In genomic region chr11:36009281-36010208, GRCm38 (mm10) we compare ENCODE assay signal across 7 mouse cellular contexts. TPM values are rescaled to one million over a fixed set of nuclear protein-coding genes. Genes with fewer than 3 reads are reported as not detected.
DNase-seq lines count a peak whose midpoint lies in the region; ATAC-seq and TF ChIP-seq lines count a peak whose summit lies in the region.

No protein-coding gene starts in this region.

- 37% methylated on average over 11 of the region's 11 CpGs for WGBS in kidney, embryonic 14.5 days
- whole genome bisulfite sequencing in kidney, embryonic 15.5 days: 37% methylated on average over 11 of the region's 11 CpGs
- WGBS in embryonic facial prominence, embryonic 15.5 days: 42% methylated on average over 11 of the region's 11 CpGs
- 32% methylated on average over 11 of the region's 11 CpGs for WGBS in hindbrain, embryonic 16.5 days
- WGBS in midbrain, embryonic 16.5 days: 50% methylated on average over 11 of the region's 11 CpGs
- 73% methylated on average over 11 of the region's 11 CpGs for WGBS in lung, adult 2 months

- H3K9ac ChIP-seq in kidney, embryonic 14.5 days (ENCODE audit: low read depth, low read length): no peak overlapping the region
- H3K9ac ChIP-seq in kidney, embryonic 15.5 days: no peak overlapping the region
- no peak overlapping the region for H3K9ac ChIP-seq in embryonic facial prominence, embryonic 15.5 days
- H3K9ac ChIP-seq in hindbrain, embryonic 16.5 days (ENCODE audit: low read depth, low read length): no peak overlapping the region
- H3K9ac ChIP-seq in midbrain, embryonic 16.5 days (ENCODE audit: low read depth, low read length): no peak overlapping the region

- ATAC-seq in kidney, embryonic 14.5 days (ENCODE audit: low FRiP score, low TSS enrichment): 0 out of 2 replicates have a peak, but pooled peaks have one; percentile 20
- no peak; the same call in 1 of the 2 replicates for ATAC-seq in kidney, embryonic 15.5 days (replicated peaks; ENCODE audit: low FRiP score)
- ATAC-seq in embryonic facial prominence, embryonic 15.5 days (ENCODE audit: insufficient number of reproducible peaks, low FRiP score, low TSS enrichment, low read depth): peak; percentile 69
- peak; percentile 63 for ATAC-seq in hindbrain, embryonic 16.5 days
- peak; percentile 44 for ATAC-seq in midbrain, embryonic 16.5 days

- H3K27ac ChIP-seq in kidney, embryonic 14.5 days (ENCODE audit: low read depth, low read length): no peak overlapping the region
- H3K27ac ChIP-seq in kidney, embryonic 15.5 days: no peak overlapping the region
- H3K27ac ChIP-seq in embryonic facial prominence, embryonic 15.5 days (replicated peaks): no peak overlapping the region
- peak overlapping the region; percentile 20; the same call in 1 of the 2 replicates for H3K27ac ChIP-seq in hindbrain, embryonic 16.5 days (ENCODE audit: low read depth, low read length)
- H3K27ac ChIP-seq in midbrain, embryonic 16.5 days (ENCODE audit: low read length): no peak overlapping the region

- no peaks in the 10 kb centered on the region for H3K4me1 ChIP-seq in kidney, embryonic 14.5 days (ENCODE audit: control insufficient read depth, insufficient read depth, low read length)
- H3K4me1 ChIP-seq in kidney, embryonic 15.5 days: 0 out of 2 replicates have a peak, but pooled peaks cover 2% of the 10 kb centered on the region
- no peaks in the 10 kb centered on the region for H3K4me1 ChIP-seq in embryonic facial prominence, embryonic 15.5 days
- peaks cover 3% of the 10 kb centered on the region; the same call in 1 of the 2 replicates for H3K4me1 ChIP-seq in hindbrain, embryonic 16.5 days (ENCODE audit: control insufficient read depth, insufficient read depth, low read depth, low read length)
- H3K4me1 ChIP-seq in midbrain, embryonic 16.5 days (ENCODE audit: control insufficient read depth, insufficient read depth, low read length): no peaks in the 10 kb centered on the region
- no peaks in the 10 kb centered on the region for H3K4me1 ChIP-seq in lung, adult 2 months (ENCODE audit: control insufficient read depth, insufficient read depth, low read length)

- no peaks in the 10 kb centered on the region for H3K36me3 ChIP-seq in kidney, embryonic 14.5 days (ENCODE audit: control insufficient read depth, insufficient read depth, low read length)
- H3K36me3 ChIP-seq in kidney, embryonic 15.5 days: no peaks in the 10 kb centered on the region
- no peaks in the 10 kb centered on the region for H3K36me3 ChIP-seq in embryonic facial prominence, embryonic 15.5 days
- H3K36me3 ChIP-seq in hindbrain, embryonic 16.5 days (ENCODE audit: control insufficient read depth, insufficient read depth, low read length): no peaks in the 10 kb centered on the region; the same call in 1 of the 2 replicates
- H3K36me3 ChIP-seq in midbrain, embryonic 16.5 days (ENCODE audit: control insufficient read depth, insufficient read depth, low read length): peaks cover 20% of the 10 kb centered on the region

- H3K4me3 ChIP-seq in kidney, embryonic 14.5 days (ENCODE audit: low read length): no peak overlapping the region
- no peak overlapping the region for H3K4me3 ChIP-seq in kidney, embryonic 15.5 days (replicated peaks)
- no peak overlapping the region for H3K4me3 ChIP-seq in embryonic facial prominence, embryonic 15.5 days (replicated peaks)
- H3K4me3 ChIP-seq in hindbrain, embryonic 16.5 days (ENCODE audit: low read length): no peak overlapping the region
- no peak overlapping the region for H3K4me3 ChIP-seq in midbrain, embryonic 16.5 days (ENCODE audit: low read depth, low read length)
- H3K4me3 ChIP-seq in lung, adult 2 months (replicated peaks; ENCODE audit: extremely low read depth, low read depth, low read length): no peak overlapping the region

- TF ChIP-seq CTCF in lung, adult 2 months (IDR thresholded peaks at IDR 0.05; ENCODE audit: insufficient read depth, low read length): no peak

- no peaks in the 10 kb centered on the region for H3K27me3 ChIP-seq in kidney, embryonic 14.5 days (ENCODE audit: control insufficient read depth, insufficient read depth, low read length)
- H3K27me3 ChIP-seq in kidney, embryonic 15.5 days: peaks cover 2% of the 10 kb centered on the region; the same call in 1 of the 2 replicates
- H3K27me3 ChIP-seq in embryonic facial prominence, embryonic 15.5 days: no peaks in the 10 kb centered on the region
- no peaks in the 10 kb centered on the region for H3K27me3 ChIP-seq in hindbrain, embryonic 16.5 days (replicated peaks; ENCODE audit: control insufficient read depth, insufficient read depth, low read length)
- no peaks in the 10 kb centered on the region for H3K27me3 ChIP-seq in midbrain, embryonic 16.5 days (ENCODE audit: control insufficient read depth, insufficient read depth, low read depth, low read length)

- no peaks in the 10 kb centered on the region for H3K9me3 ChIP-seq in kidney, embryonic 14.5 days (ENCODE audit: control insufficient read depth, low read length)
- no peaks in the 10 kb centered on the region for H3K9me3 ChIP-seq in kidney, embryonic 15.5 days (replicated peaks)
- no peaks in the 10 kb centered on the region for H3K9me3 ChIP-seq in embryonic facial prominence, embryonic 15.5 days (replicated peaks)
- no peaks in the 10 kb centered on the region for H3K9me3 ChIP-seq in hindbrain, embryonic 16.5 days (ENCODE audit: control insufficient read depth, low read length)
- H3K9me3 ChIP-seq in midbrain, embryonic 16.5 days (replicated peaks; ENCODE audit: control insufficient read depth, low read length, poor library complexity, severe bottlenecking): no peaks in the 10 kb centered on the region

- no peak overlapping the region for H3K4me2 ChIP-seq in kidney, embryonic 14.5 days (replicated peaks; ENCODE audit: low read depth, low read length)
- H3K4me2 ChIP-seq in kidney, embryonic 15.5 days: no peak overlapping the region
- H3K4me2 ChIP-seq in embryonic facial prominence, embryonic 15.5 days (replicated peaks): no peak overlapping the region
- no peak overlapping the region for H3K4me2 ChIP-seq in hindbrain, embryonic 16.5 days (ENCODE audit: low read length)
- no peak overlapping the region for H3K4me2 ChIP-seq in midbrain, embryonic 16.5 days (ENCODE audit: low read length)

- DNase-seq in lung, adult 2 months: no peak
- no peak for DNase-seq in adrenal gland, adult (ENCODE audit: inconsistent age in 2 of 2, low spot score in 1 of 2)

- no peak for TF ChIP-seq POLR2A in lung, adult 2 months (IDR thresholded peaks at IDR 0.05; ENCODE audit: borderline replicate concordance, extremely low read depth, low read depth, low read length)

RNA-seq across cellular contexts. Expression of gene Wwc1, which starts 29.2 kb away (rescaled TPM):
- polyA plus RNA-seq in kidney, embryonic 14.5 days (2014; fragmentation: Nextera tagmentation; extraction: Ambion mirVana): 5.0 and 9.5 TPM in 2 replicates
- polyA plus RNA-seq in kidney, embryonic 15.5 days (2015; fragmentation: Nextera tagmentation; extraction: Ambion mirVana): 6.9 and 7.1 TPM in 2 replicates
- 6.9 and 7.2 TPM in 2 replicates for polyA plus RNA-seq in embryonic facial prominence, embryonic 15.5 days (2015; fragmentation: Nextera tagmentation; extraction: Ambion mirVana)
- 6.4 and 7.8 TPM in 2 replicates for polyA plus RNA-seq in hindbrain, embryonic 16.5 days (2015; fragmentation: Nextera tagmentation; extraction: Ambion mirVana)
- polyA plus RNA-seq in midbrain, embryonic 16.5 days (2015; fragmentation: Nextera tagmentation; extraction: Ambion mirVana): 6.9 and 7.8 TPM in 2 replicates
- 97.0 and 99.9 TPM in 2 replicates for polyA plus RNA-seq in lung, adult 2 months (2012; rRNA removed)
